Mouse (Mus musculus): ENCODE data around the gene Lrfn4.

- TF ChIP-seq CTCF (IDR thresholded peaks at IDR 0.05; ENCODE audit: extremely low read depth, insufficient read depth, low read length) (no peak), POLR2A (IDR thresholded peaks at IDR 0.05; ENCODE audit: extremely low read depth, insufficient read depth, low read length) (no peak)
Measured at GRCm38 (mm10) chr19:4624406-4625178, 9.1 kb upstream of the Lrfn4 start.

Data from cortical plate, adult 2 months (tissue).